Mouse (Mus musculus): ENCODE measurements around the gene Usp19. TPM values are rescaled to one million over a fixed set of nuclear protein-coding genes. Genes with fewer than 3 reads are reported as not detected.

The Usp19 gene
- polyA plus RNA-seq, 1 experiment from 2014 or later, result 52.5 TPM

GRCm38 (mm10) chr9:108460319-108461178 lies 29.9 kb upstream of the Usp19 start, which contains the start of gene Ccdc71:
Gene Ccdc71 (plus strand): TSS chr9:108460527.
- H3K27ac ChIP-seq (replicated peaks; ENCODE audit: low read depth, low read length), result peak within 1 kb of the TSS; percentile 85
- no peaks in the 10 kb centered on the region for H3K4me1 ChIP-seq (ENCODE audit: control insufficient read depth, insufficient read depth, low read length)
- H3K36me3 ChIP-seq (replicated peaks; ENCODE audit: control insufficient read depth, insufficient read depth, low read depth, low read length), result peaks cover 3% of the 10 kb centered on the region; the same call in 1 of the 2 replicates
- H3K9me3 ChIP-seq (replicated peaks; ENCODE audit: control insufficient read depth, low read length), result no peaks in the 10 kb centered on the region
- DNase-seq (ENCODE audit: low spot score) (peak; percentile 90), ATAC-seq (replicated peaks; ENCODE audit: insufficient number of reproducible peaks, low FRiP score, low TSS enrichment, low read depth) (peak; percentile 81)
- H3K27me3 ChIP-seq (ENCODE audit: control insufficient read depth, insufficient read depth, low read length), result no peaks in the 10 kb centered on the region
- H3K4me3 ChIP-seq (ENCODE audit: low read depth, low read length), result peak within 1 kb of the TSS; percentile 94
- peak within 1 kb of the TSS; percentile 81 for H3K4me2 ChIP-seq (ENCODE audit: low read depth, low read length)
- under 1% methylated on average over 49 of the region's 52 CpGs for WGBS
- peak within 1 kb of the TSS; percentile 89 for H3K9ac ChIP-seq (replicated peaks; ENCODE audit: low read length)

- WGBS, result 21% methylated on average over 11 of the region's 11 CpGs
- Histone ChIP-seq H3K27me3 (ENCODE audit: control insufficient read depth, insufficient read depth, low read length) (no peaks in the 10 kb centered on the region), H3K4me2 (ENCODE audit: low read depth, low read length) (peak within 1 kb of the TSS; percentile 81), H3K9ac (replicated peaks; ENCODE audit: low read length) (peak within 1 kb of the TSS; percentile 89), H3K36me3 (replicated peaks; ENCODE audit: control insufficient read depth, insufficient read depth, low read depth, low read length) (peaks cover 3% of the 10 kb centered on the region; the same call in 1 of the 2 replicates), H3K27ac (replicated peaks; ENCODE audit: low read depth, low read length) (peak within 1 kb of the TSS; percentile 85), H3K9me3 (replicated peaks; ENCODE audit: control insufficient read depth, low read length) (no peaks in the 10 kb centered on the region), H3K4me1 (ENCODE audit: control insufficient read depth, insufficient read depth, low read length) (no peaks in the 10 kb centered on the region), H3K4me3 (ENCODE audit: low read depth, low read length) (peak within 1 kb of the TSS; percentile 94)
- peak; percentile 44; the same call in 1 of the 2 replicates for ATAC-seq (replicated peaks; ENCODE audit: insufficient number of reproducible peaks, low FRiP score, low TSS enrichment, low read depth)
- DNase-seq (ENCODE audit: low spot score), result peak; percentile 40
Observed at GRCm38 (mm10) chr9:108461181-108461631, 29.2 kb upstream of the Usp19 start, which contains the start of gene Klhdc8b. Gene Klhdc8b (minus strand): TSS chr9:108461581.

DNA sequence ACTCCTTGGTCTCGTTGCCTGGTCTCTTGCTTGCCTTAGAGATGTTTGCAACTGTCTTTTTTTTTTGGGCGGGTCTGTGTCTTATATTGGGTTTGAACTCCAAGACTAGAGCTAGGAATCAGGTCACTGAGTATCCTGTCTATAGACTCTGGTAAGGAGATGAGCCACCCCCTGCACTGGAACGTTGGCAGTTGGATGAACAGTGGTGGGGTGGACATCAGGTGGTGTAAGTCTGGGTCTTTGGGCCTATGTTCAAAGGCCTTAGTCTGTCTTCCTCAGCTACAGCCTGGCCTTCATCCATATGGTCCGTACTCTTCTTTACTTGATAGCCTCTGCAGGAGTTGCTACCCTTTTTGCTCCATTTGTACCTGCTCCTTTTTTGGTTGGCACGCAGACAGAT lies 28.7 kb upstream of the Usp19 start:
- no peaks in the 10 kb centered on the region for H3K9me3 ChIP-seq (replicated peaks; ENCODE audit: control insufficient read depth, low read length)
- ATAC-seq (replicated peaks; ENCODE audit: insufficient number of reproducible peaks, low FRiP score, low TSS enrichment, low read depth) (no peak), DNase-seq (ENCODE audit: low spot score) (no peak)
- H3K9ac ChIP-seq (replicated peaks; ENCODE audit: low read length), result peak overlapping the region; percentile 89; the same call in 1 of the 2 replicates
- no peak overlapping the region for H3K27ac ChIP-seq (replicated peaks; ENCODE audit: low read depth, low read length)
- peaks cover 3% of the 10 kb centered on the region; the same call in 1 of the 2 replicates for H3K36me3 ChIP-seq (replicated peaks; ENCODE audit: control insufficient read depth, insufficient read depth, low read depth, low read length)
- no peaks in the 10 kb centered on the region for H3K4me1 ChIP-seq (ENCODE audit: control insufficient read depth, insufficient read depth, low read length)
- WGBS, result 88% methylated on average over 5 of the region's 5 CpGs
- H3K27me3 ChIP-seq (ENCODE audit: control insufficient read depth, insufficient read depth, low read length), result no peaks in the 10 kb centered on the region
- peak overlapping the region; percentile 94 for H3K4me3 ChIP-seq (ENCODE audit: low read depth, low read length)
- H3K4me2 ChIP-seq (ENCODE audit: low read depth, low read length), result peak overlapping the region; percentile 81

DNA sequence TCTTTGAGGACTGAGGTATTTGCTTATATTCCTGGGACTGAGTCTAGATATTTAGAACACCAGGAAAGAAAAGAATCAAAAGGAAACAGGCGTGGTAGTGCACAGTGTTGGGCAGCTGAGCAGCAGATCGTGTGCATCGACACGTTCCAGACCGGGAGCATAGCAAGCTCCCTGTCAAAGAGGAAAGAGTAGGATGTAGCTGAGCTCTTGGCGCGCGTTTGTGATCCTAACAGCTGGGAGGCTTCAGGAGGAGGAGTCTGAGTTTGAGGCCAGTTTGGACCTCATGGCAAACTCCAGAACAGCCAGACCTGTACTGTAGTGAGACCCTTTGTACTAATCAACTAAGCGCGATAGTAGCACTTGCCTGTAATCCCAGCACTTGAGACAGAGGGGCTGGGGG lies 28.2 kb upstream of the Usp19 start:
- Histone ChIP-seq H3K4me1 (ENCODE audit: control insufficient read depth, insufficient read depth, low read length) (no peaks in the 10 kb centered on the region), H3K27me3 (ENCODE audit: control insufficient read depth, insufficient read depth, low read length) (no peaks in the 10 kb centered on the region), H3K36me3 (replicated peaks; ENCODE audit: control insufficient read depth, insufficient read depth, low read depth, low read length) (peaks cover 3% of the 10 kb centered on the region; the same call in 1 of the 2 replicates), H3K9ac (replicated peaks; ENCODE audit: low read length) (no peak overlapping the region), H3K27ac (replicated peaks; ENCODE audit: low read depth, low read length) (no peak overlapping the region), H3K4me3 (ENCODE audit: low read depth, low read length) (no peak overlapping the region), H3K9me3 (replicated peaks; ENCODE audit: control insufficient read depth, low read length) (no peaks in the 10 kb centered on the region), H3K4me2 (ENCODE audit: low read depth, low read length) (no peak overlapping the region)
- DNase-seq (ENCODE audit: low spot score) (no peak), ATAC-seq (replicated peaks; ENCODE audit: insufficient number of reproducible peaks, low FRiP score, low TSS enrichment, low read depth) (no peak)
- WGBS, result 94% methylated on average over 10 of the region's 10 CpGs

DNA sequence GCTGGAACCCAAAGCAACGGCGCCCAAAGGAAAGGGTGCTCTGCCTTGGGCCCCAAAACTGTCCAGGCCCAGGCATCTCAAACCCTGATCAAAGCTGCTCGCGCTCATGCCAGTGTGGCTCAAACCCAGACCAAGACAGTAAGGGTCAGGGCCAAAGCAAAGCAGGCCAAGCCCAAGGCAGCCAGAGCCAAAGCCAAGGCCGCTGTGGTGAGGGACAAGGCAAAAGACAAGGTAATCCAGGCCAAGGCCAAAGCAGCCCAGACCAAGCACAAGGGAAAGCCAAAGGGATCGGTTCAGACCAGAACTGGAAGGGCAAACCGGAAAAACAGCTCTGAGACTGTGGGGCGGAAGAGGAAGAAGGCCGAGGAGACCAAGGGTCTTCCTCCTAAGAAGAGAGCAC lies 26.7 kb upstream of the Usp19 start:
- WGBS, result 97% methylated on average over 9 of the region's 9 CpGs
- no peak for ATAC-seq (replicated peaks; ENCODE audit: insufficient number of reproducible peaks, low FRiP score, low TSS enrichment, low read depth)
- H3K36me3 ChIP-seq (replicated peaks; ENCODE audit: control insufficient read depth, insufficient read depth, low read depth, low read length), result peaks cover 3% of the 10 kb centered on the region; the same call in 1 of the 2 replicates

GRCm38 (mm10) chr9:108466219-108466618 lies 24.2 kb upstream of the Usp19 start:
- 94% methylated on average over 2 of the region's 2 CpGs for WGBS
- Histone ChIP-seq H3K4me3 (ENCODE audit: low read depth, low read length) (no peak overlapping the region), H3K27ac (replicated peaks; ENCODE audit: low read depth, low read length) (no peak overlapping the region), H3K9ac (replicated peaks; ENCODE audit: low read length) (no peak overlapping the region), H3K9me3 (replicated peaks; ENCODE audit: control insufficient read depth, low read length) (no peaks in the 10 kb centered on the region), H3K4me1 (ENCODE audit: control insufficient read depth, insufficient read depth, low read length) (no peaks in the 10 kb centered on the region), H3K27me3 (ENCODE audit: control insufficient read depth, insufficient read depth, low read length) (no peaks in the 10 kb centered on the region), H3K36me3 (replicated peaks; ENCODE audit: control insufficient read depth, insufficient read depth, low read depth, low read length) (peaks cover 3% of the 10 kb centered on the region; the same call in 1 of the 2 replicates), H3K4me2 (ENCODE audit: low read depth, low read length) (no peak overlapping the region)
- ATAC-seq (replicated peaks; ENCODE audit: insufficient number of reproducible peaks, low FRiP score, low TSS enrichment, low read depth) (no peak), DNase-seq (ENCODE audit: low spot score) (no peak)

More for the DNA sequence above, 26.7 kb upstream of the Usp19 start:
- H3K27me3 ChIP-seq (ENCODE audit: control insufficient read depth, insufficient read depth, low read length), result no peaks in the 10 kb centered on the region
- no peak for DNase-seq (ENCODE audit: low spot score)
- no peak overlapping the region for H3K27ac ChIP-seq (replicated peaks; ENCODE audit: low read depth, low read length)
- H3K4me2 ChIP-seq (ENCODE audit: low read depth, low read length), result no peak overlapping the region
- H3K4me3 ChIP-seq (ENCODE audit: low read depth, low read length), result no peak overlapping the region
- no peaks in the 10 kb centered on the region for H3K4me1 ChIP-seq (ENCODE audit: control insufficient read depth, insufficient read depth, low read length)
- no peak overlapping the region for H3K9ac ChIP-seq (replicated peaks; ENCODE audit: low read length)
- H3K9me3 ChIP-seq (replicated peaks; ENCODE audit: control insufficient read depth, low read length), result no peaks in the 10 kb centered on the region

DNA sequence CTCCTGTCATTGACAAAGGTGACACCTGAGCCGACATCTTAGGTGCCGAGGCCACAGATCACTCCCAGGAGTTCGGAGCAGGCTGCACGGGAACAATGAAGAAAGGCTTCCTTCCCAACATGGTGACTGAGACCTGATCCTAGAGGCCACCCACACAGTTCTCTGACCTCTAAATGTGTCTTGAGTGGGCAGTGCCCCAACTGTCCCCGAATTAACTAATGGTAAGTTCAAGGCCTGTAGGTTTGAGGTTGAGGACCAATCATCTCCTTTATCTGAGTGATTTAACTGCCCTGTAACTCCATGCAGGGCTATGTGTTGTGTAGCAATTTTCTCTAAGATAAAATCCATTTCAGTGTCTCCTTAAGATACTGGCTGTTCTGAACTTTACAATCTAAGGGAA lies 21.0 kb upstream of the Usp19 start:
- H3K4me2 ChIP-seq (ENCODE audit: low read depth, low read length), result no peak overlapping the region
- ATAC-seq (replicated peaks; ENCODE audit: insufficient number of reproducible peaks, low FRiP score, low TSS enrichment, low read depth) (no peak), DNase-seq (ENCODE audit: low spot score) (no peak)
- no peaks in the 10 kb centered on the region for H3K9me3 ChIP-seq (replicated peaks; ENCODE audit: control insufficient read depth, low read length)
- no peak overlapping the region for H3K9ac ChIP-seq (replicated peaks; ENCODE audit: low read length)
- H3K4me1 ChIP-seq (ENCODE audit: control insufficient read depth, insufficient read depth, low read length), result no peaks in the 10 kb centered on the region
- WGBS, result 72% methylated on average over 5 of the region's 5 CpGs
- H3K27ac ChIP-seq (replicated peaks; ENCODE audit: low read depth, low read length), result no peak overlapping the region
- no peak overlapping the region for H3K4me3 ChIP-seq (ENCODE audit: low read depth, low read length)
- no peaks in the 10 kb centered on the region for H3K36me3 ChIP-seq (replicated peaks; ENCODE audit: control insufficient read depth, insufficient read depth, low read depth, low read length)
- no peaks in the 10 kb centered on the region for H3K27me3 ChIP-seq (ENCODE audit: control insufficient read depth, insufficient read depth, low read length)

GRCm38 (mm10) chr9:108469845-108470244 lies 20.6 kb upstream of the Usp19 start:
- Histone ChIP-seq H3K4me2 (ENCODE audit: low read depth, low read length) (no peak overlapping the region), H3K4me1 (ENCODE audit: control insufficient read depth, insufficient read depth, low read length) (no peaks in the 10 kb centered on the region), H3K4me3 (ENCODE audit: low read depth, low read length) (no peak overlapping the region), H3K27me3 (ENCODE audit: control insufficient read depth, insufficient read depth, low read length) (no peaks in the 10 kb centered on the region), H3K9me3 (replicated peaks; ENCODE audit: control insufficient read depth, low read length) (no peaks in the 10 kb centered on the region), H3K36me3 (replicated peaks; ENCODE audit: control insufficient read depth, insufficient read depth, low read depth, low read length) (no peaks in the 10 kb centered on the region), H3K27ac (replicated peaks; ENCODE audit: low read depth, low read length) (no peak overlapping the region), H3K9ac (replicated peaks; ENCODE audit: low read length) (no peak overlapping the region)
- DNase-seq (ENCODE audit: low spot score) (no peak), ATAC-seq (replicated peaks; ENCODE audit: insufficient number of reproducible peaks, low FRiP score, low TSS enrichment, low read depth) (no peak)
- WGBS, result 70% methylated on average over 4 of the region's 4 CpGs

Measured in embryonic facial prominence, embryonic 11.5 days (tissue).